Mouse (Mus musculus) cerebellum, adult 11 months (tissue): ENCODE results near the gene Zranb3.
"Not testable (repeated sequence)": the region's sequence is repeated elsewhere in the genome, so short reads cannot be mapped to it uniquely, and the experiment has no call there.

Experiments used
- DNase-seq: peaks from one replicate; pipeline ENCODE4 v3.0.0; 2022

The Zranb3 gene

DNA sequence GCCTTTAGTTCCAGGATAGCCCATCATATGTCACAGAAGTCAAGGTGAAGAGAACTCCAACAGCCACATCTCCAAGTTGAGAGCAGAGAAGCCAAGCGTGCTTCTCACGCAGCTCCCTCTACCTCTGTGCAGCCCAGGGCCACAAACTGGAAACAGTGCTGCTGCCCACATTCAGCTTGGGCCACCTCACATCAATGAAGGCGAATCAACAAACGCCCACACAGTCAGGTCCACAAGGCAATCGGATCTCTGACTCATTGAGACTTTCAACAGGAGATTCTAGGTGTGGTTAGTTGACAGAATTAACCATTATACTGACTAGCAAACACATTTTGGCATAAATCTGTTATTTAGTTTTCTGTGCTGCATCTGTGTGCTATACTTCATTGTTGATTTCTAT, 44.2 kb downstream of the Zranb3 start:
- DNase-seq: no peak

DNA sequence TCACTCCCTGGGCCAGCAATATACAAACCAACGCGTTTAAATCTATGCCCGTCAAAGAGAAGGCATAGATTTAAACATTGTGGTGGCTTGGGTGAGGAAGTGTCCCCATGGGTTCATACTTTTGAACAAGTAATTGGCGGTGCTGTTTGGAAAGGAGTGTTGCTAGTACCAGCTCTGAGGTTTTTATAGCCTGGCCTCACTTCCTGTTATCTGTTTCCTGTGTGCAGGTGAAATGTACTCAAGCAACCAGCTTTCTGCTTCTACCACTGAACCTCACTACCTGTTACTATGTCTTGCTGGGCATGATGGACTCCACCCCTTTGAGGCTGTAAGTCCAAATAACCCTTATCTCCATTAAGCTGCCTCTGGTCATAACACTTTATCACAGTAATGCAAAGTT, 45.6 kb downstream of the Zranb3 start:
- no peak for DNase-seq

DNA sequence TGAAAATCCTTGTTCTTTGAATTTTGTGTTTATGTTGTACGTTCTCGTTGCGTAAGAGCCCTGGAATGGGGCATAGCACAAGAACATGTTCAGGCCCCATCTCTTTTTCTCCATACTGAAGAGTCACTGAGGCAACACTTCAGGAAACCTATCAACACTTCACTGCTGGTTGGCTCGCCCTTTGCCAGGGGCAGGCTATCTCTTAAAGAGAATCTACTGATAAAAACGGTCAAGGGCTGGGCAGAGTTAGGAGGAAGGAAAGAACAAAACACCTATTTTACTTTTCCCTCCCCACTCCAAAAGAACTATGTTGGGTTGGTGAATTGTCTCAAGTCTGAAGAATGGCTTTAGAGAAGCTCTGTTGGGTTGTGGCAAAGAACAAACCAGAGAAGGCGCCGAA, 55.9 kb downstream of the Zranb3 start:
- no peak for DNase-seq

DNA sequence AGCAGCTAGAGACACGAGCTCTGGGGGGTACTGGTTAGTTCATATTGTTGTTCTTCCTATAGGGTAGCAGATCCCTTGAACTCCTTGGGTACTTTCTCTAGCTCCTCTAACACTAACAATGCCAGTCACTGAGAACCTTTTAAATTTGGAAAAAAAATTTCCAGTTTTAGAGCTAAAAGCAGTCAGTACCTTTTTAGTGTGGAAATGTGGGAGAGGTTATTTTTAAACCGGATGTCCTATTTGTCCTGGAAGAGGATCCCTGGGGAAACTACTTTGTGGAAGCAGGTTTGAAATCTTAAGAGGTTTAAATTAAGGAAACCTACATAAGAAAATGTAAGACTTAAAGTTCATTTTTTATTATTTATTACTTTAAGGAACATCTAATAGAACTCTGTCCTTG, 56.4 kb downstream of the Zranb3 start:
- DNase-seq: no peak

DNA sequence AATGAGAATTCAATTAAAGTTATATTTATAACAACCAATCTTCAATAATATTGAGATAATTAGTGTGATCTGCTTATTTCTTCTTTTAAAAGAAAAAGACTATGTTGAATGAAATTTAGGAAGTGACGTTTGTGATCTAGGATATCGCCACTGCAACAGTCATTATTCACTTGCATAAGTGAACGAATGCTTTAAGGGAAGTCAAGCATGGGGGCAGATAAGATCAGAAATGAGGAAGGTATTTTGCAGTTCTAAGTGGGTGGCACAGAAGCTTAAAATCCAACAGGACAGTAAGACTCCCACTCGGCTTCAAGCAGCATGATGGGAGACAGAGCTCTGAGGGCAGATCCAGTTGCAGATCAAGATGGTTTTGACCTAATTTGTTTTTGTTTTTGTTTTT, 58.7 kb downstream of the Zranb3 start:
- no peak for DNase-seq

DNA sequence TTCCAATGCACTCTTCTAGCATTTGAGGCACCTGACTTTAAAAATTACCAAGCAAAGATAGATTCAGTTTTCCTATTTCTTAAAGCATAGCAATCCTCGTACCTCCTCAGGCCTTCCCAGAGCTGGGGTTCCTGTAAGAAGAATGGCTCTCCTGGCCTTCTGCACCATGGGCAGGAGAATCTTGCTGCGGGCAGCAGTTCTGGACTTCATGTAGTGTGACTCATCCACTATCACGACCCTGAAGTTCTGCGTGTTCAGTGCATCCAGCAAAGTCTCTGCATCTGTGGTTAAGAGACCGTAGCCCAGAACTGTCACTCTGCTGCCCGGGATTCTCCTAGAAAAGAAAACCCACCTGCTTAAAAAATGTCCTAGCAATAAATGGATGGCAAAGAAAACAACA, 66.6 kb downstream of the Zranb3 start:
- DNase-seq: no peak

DNA sequence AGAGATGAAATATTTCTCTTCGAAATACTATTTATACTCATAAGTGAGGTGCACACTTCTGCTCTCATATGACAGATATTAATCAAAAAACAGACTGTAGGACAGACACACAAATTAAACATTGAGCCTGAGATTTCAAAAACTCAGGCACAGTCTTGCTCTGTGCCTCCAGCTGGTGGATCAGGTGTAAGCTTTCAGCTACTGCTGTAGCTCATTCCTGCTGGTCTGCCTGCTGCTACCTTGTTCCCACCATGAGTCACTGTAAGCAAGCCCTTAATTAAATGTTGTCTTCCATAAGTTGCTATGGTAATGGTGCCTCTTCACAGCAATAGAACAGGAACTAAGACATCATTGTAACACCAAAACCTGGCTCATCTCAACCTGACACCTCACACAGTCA, 70.7 kb downstream of the Zranb3 start:
- no peak for DNase-seq

DNA sequence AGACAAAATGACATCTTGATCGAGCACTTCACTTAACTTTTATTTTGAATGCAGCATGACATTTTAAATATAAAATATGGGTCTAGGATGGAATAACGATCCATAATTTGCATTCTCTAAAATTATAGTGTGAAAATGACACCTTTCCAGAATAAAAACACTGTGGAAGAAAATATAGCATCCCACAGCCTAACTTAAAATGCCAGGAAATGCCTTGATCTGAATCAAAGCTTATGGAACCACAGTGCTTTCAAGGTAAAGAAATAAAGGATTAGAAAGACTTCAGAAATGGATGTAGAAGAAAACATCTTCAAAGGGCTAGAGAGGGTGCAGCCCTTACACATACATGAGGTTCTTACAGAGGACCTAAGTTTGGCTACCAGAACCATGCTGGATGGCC, 71.3 kb downstream of the Zranb3 start:
- DNase-seq: no peak

DNA sequence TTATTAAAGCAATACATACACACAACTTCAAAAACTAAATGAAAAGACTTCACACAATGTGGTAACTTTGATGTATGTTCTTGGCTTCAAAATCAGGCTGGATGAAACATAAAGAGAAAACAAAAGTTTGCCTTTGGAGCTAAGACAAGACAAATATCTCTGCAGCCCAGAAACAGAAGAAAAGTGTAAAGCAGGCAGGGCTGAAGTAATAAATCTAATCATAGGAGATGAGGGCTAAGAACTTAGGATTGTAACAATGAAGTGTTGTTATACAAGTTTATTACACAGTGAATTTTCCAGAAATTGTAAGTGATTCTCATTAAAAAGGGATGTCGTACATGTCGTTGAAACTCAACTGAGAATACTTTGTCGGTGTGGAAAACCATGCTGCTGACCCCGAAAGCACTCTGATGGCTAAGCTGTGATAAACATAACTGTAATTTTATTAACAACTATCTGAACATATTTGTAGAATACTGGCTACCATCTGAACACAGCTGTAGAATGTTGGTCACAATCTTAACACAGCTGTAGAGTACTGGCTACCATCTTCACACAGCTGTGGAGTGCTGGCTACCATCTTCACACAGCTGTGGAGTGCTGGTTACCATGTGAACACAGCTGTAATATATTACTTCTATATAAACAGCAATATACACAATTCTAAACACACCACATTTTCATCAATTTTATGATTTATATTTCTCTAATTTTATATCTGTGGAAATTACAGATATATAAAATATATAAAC, 78.3 kb downstream of the Zranb3 start:
- DNase-seq: no peak

DNA sequence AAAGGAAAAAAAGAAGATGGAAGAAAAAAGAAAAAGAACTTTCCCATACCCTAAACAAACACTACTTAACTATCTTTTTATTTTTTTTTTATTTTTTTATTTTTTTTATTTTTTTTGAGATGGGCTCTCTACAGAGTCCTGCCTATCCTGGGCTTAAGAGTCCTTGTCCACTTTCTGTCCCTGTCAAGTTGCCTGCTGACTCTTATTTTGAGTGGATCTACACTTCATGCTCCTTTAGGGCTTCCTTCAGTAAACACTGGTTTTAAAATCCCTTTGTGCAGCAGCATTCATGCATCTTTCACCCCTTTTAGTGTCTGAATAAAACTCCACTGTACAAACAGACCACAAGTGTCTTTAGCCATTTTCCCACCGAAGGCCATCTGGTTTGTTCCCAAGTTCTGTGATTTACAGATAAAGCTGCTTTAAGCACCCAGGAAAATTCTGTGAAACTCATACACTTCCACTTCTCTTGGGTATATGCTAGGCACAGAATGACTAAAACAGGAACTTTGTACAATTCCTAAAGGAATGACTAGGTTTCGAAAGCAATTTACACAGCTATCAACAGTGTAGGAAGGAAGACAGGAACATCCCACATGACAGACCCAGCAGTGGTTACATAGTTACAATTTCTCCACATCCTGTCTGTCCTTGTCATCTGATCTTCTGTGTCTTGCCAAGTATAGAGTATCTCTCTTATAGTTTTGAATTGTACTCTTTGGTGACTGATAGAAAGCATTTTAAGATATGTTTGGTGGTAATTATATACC, 82.7 kb downstream of the Zranb3 start:
- no peak for DNase-seq

DNA sequence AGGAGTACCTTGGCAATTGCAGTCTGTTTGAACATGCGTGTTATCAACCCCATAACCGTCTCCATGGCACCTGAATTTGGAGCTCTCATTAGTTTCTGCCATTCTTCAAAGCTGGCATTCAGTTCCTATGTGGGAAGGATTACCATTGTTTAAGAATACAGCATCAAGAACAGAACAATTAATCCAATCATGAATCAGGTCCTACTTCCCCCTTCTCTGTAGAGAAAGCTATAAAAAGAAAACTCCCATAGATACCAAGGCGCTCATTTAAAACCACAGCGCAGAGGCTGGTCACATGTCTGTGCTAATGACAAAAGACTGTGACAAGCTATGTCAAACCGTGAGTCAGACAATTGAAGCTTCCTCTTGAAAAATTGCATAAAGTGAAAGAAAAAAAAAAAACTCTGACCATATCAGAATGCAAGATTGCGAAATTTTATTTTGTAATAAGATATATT, 86.8 kb downstream of the Zranb3 start:
- DNase-seq: no peak

DNA sequence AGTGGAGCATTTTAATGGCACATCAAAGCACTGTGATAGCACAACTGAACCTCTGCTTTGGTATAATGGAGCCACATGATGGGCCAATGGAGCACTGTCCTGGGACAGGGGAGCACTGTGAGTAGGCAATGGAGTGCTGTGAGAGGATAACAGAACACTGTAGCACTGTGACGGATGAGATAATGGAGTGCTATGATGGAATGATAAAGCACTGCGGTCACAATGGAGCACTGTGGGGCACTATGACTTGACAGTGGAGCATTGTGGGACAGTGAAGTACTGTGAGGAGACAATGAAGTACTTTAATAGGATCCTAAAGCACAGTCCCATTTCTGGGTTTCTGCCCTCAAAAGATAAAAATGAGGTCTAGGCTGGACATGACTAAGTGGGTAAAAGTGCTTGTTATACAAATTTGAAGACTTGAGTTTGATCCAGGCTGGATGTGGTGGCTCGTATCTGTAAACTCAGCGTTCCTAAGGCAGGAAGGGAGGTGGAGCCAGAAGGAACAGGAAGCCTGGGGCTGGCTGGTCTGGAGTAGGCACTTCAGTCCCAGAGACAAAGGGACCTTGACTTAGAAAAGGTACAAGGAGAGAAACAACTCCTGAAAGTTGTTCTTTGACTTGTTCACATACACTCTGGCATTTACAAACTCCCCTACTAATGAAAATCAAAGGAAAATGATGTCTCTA, 89.0 kb downstream of the Zranb3 start:
- no peak for DNase-seq

DNA sequence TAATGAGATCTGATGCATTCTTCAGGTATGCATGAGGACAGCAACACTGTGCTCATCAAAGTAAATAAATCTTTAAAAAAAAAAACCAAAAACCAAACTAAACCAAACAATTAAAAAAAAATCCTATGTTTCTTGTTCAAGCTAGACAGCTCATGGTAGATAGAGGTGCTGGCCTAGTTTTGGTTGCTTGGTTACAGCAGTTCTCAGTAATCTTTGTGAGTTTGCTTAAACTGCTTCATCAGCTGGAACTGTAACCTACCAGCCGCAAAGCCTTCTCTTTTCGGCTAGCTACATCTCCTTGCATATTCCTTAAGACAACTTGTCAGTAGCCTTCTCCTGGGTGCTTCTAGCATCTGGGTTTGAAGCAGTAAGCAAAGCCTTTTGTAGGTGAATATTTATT, 93.1 kb downstream of the Zranb3 start:
- no peak for DNase-seq

DNA sequence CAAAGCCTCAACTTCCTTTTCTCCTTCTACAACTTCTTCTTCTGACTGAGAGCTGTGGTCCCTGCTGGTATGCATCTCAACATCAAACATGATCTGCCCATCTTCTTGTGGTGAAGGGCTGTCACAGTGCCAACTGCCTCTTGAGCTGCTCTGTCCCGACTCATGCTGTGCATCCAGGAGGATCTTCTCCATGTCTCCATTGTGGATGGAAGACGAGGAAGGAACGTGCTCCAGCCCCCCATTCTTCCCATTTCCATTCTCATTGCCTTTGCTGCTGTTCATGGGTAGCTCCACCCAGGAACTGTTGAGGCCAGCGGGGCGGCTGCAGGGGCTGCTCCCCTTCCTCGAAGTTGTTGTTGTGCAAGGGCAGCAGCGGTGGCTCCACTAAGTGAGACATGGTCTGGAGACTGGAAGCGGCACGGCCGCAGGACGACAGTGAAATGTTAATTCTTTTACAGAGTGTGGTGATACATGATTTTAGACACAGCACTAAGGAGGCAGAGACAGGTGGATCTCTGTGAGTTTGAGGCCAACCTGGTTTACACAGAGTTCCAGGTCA, 96.7 kb downstream of the Zranb3 start:
- DNase-seq: not testable (repeated sequence)

DNA sequence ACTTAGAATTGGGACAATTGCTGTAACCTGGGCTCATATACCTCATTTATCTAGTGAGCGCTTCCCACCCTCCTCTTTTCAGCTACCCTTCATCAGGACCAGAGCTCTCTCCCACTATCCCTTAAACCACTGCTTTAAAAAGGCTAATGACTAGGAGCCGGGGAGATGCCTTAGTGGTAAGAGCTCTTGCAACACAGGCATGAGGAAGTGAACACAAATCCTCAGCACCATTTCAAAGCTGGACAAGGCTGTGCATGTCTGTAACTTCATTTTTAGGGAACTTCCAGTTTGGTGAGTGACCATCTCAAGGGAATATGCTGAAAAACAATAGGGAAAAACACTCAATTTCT, 98.5 kb downstream of the Zranb3 start:
- DNase-seq: no peak

DNA sequence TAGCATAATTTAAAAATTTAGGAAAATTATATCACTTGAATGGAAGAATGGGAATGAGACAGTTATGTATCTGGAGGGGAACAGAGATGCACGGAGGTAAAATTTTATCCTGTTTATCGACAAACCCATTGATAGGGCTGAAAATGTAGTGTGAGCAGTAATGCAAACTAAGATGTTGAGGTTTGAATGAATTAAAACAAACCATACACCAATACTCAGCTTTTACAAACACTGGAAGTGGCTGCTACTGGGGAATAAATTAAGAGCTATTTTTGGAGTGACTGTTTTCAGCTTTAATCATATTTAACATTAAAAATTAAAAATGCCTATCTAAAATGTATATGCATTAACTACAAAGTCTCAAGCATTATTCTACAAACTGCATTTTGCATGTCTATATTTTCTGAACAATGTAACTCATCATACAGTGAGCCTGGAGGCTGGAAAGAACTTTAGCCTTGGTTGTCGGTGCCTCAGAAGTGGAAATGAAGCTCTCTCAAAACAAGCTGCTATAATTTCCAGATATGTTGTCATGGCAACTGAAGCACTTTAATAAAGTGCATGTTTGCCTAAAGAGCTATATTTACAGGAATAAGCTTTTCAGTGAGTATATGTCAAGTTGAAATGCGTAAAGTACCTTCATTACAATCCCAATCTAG, 99.0 kb downstream of the Zranb3 start:
- DNase-seq: no peak

DNA sequence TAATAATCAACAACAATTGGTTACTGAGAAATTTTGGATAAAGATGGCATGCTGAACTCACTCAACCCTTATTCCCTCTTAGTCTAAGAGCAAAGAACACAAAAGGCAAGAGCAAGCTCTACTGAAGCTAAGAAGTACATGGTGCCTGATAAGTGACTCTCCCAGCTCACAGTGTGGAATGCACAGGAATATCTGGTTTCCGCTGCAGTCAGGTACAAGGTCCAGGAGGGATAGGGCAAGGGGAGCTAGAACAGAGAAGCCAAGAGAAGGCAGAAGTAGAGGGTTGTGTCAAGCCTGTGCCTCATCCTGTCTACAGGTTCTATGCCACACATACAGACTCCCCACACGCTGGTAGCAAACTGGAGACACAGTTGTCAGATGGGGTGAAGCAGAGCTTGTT, 100.7 kb downstream of the Zranb3 start:
- DNase-seq: no peak

DNA sequence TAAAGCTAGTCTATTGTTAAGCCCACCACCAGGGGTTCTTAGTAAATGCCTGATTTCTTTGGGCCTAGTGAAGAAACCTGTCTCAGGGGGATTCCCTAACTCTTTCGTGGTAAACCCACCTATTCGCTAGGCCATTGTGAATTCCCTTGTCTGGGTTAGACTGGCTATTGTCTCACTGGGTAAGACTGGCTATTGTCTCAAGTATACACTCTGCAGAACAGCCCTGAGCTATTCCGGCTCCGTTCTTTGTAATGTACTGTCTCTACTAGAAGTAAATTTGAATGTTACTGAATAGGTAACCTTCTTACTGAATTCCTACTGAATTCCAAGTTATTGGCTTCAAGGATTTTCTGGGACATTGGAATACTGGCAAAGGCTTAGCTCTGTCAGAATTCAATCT, 101.9 kb downstream of the Zranb3 start:
- DNase-seq: not testable (repeated sequence)

DNA sequence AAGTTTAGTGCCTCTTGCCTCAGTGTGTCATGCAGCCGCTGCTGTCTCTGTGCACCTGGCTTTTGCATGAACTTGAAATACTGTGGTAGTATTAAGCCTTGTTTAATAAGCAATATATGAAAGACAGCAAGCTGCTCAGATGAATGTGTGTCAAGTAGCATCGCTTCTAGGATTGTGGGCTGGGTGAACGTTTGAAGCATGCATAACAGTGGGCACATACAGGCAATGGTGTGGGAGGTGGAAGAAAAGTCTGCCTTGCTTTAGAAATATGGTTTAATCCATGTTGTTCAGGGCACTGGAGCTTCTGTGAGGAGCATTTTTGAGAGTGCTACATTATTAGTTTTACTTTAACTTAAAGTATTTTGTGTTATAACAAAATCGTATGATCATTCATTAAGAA, 109.0 kb downstream of the Zranb3 start:
- no peak for DNase-seq

DNA sequence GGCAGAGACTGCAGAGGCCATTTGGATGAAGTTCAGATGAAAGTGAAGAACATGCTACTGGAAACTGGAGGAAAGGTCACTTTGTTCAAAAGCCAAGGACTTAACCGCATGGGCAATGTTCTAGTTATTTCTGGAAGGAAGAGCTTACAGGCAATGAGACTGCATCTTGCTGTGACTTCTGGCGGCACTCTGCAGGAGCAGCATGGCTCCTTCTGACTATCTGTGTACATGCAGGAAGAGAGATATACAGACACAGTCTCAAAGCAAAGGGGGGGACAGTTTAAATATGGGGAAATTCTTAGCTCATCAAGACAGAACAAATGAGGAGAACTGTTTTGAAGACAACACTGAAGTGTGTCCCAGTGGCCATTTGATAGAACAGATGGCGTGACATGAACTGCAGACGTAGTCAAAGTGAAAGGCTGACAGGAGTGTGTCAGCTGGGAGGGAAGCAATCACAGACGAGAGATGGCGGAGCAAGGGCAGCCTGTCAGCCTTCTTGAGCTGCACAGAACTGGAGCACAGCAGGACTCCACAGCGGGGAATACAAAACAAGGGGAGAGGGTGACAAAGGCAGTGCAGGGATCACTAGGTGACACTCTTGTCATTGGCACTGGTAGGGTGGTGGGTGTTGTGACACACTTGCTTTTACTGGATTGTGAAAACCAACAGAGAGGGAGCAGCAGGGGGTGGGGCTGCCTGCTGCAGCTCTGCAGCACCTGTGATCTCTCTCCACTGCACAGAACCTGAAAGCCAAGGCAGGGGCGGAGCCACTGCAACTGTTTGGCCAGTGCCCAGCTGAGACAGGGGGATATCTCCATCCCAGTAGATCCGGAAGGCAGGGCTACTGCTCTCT, 112.7 kb downstream of the Zranb3 start:
- DNase-seq: peak; percentile 55

DNA sequence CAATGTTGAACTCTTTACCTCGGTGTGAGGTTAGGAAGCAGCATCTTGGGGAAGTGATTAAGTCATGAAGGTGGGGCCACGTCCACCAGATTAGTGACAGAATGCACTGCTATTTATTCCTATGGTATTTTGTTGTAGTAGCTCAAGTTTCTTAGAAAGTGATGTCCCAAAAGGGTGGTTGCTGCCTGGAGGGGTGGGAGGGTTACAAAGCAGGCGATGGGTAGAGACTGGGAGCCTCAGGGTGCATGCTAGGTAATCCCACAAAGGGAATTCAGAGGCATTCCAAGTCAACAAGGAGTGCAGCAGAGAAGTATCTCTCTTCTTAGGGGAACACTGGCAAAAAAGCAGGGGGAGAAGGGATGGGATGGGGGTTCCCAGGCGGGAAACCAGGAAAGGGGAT, 113.5 kb downstream of the Zranb3 start:
- DNase-seq: no peak

DNA sequence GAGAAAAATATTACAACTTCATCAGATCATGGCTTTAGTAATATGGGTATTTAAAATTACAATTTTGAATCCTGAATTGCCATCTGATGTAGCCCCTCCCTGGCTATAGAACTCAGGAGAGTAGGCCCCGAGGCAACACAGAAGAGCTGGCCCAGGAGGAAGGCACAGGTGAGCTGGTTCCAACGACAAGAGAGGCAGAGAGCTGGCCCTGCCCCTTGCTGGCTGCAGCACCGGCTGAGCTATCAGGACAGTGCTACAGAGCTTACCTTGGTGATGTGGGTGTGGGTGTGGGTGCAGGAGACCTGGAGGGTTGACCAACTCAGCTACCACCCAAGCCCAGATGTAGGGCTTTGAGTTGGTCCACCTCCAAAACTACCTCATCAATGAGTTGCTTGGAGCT, 114.6 kb downstream of the Zranb3 start:
- DNase-seq: no peak
